Mouse (Mus musculus) embryonic stem cell, embryonic (primary cell): ENCODE measurements around the gene Ero1lb.
"Not testable (repeated sequence)": the region's sequence is repeated elsewhere in the genome, so short reads cannot be mapped to it uniquely, and the experiment has no call there.

Experiments
- CTCF ChIA-PET, 4 experiments: fragments of 300-600 bp in 2 of 4; fragments of 350-600 bp in 2 of 4; sonication (Branson Sonifier 250); formaldehyde crosslinking; loops; one replicate each; lab custom pipeline; 2022; ENCODE audit warnings: inconsistent platforms in 2 of 4; lab: Charles Lee
- POLR2A ChIA-PET, 4 experiments: fragments of 300-600 bp in 2 of 4; fragments of 350-600 bp in 2 of 4; sonication (Branson Sonifier 250); formaldehyde crosslinking; loops; one replicate each; lab custom pipeline; 2022; ENCODE audit warnings: antibody characterized with exemption in 4 of 4, inconsistent platforms in 1 of 4; lab: Charles Lee

Ero1lb gene

GRCm38 (mm10) chr13:12634941-12635588, 69.4 kb downstream of the Ero1lb start:
- POLR2A ChIA-PET, CTCF ChIA-PET: not testable (repeated sequence)

DNA sequence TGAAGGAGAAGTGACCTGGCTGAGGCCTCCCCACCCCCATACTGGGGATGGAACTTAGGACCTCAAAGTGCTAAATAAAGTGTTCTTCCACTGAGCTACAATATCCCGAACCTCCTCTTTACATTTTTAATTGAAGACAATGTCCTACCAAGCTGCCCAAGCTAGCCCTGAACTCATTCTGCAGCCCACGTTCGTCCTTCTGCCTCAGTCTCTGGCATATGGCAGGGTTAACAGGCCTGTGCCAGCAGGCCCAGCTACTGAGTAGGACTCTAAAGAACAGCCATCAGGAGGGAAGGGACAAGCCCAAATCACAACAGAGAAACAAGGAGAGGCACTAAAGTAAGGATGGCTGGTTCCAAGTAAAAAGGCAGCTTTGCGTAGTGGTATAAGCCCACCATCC, 77.1 kb downstream of the Ero1lb start:
- POLR2A ChIA-PET, result not testable (repeated sequence)
- CTCF ChIA-PET, result interaction anchor here in 1 of 4 experiments (0.7 kb wide), 1 partner anchor 37 kb away, joined by 3 read pairs; no protein-coding TSS in a partner anchor

DNA sequence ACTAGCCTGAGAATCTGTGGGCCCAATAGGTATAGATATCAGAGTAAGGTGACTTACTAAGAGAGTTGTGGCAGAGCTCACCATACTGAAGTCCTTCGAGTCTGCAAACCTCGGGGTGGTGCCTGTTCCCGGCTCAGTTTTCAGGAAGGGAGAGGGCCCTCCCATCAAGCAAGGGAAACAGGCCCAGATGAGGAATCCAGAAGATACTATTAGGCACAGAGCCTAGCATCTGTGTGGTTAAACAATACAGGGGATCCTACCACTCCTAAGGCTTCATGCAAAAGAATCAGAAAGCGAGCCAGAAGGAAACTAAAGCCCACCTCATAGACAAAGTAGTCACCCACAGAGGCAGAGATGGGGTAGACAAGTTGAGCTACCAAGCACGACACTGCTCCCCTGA, 81.0 kb downstream of the Ero1lb start:
- POLR2A ChIA-PET, CTCF ChIA-PET: not testable (repeated sequence)

DNA sequence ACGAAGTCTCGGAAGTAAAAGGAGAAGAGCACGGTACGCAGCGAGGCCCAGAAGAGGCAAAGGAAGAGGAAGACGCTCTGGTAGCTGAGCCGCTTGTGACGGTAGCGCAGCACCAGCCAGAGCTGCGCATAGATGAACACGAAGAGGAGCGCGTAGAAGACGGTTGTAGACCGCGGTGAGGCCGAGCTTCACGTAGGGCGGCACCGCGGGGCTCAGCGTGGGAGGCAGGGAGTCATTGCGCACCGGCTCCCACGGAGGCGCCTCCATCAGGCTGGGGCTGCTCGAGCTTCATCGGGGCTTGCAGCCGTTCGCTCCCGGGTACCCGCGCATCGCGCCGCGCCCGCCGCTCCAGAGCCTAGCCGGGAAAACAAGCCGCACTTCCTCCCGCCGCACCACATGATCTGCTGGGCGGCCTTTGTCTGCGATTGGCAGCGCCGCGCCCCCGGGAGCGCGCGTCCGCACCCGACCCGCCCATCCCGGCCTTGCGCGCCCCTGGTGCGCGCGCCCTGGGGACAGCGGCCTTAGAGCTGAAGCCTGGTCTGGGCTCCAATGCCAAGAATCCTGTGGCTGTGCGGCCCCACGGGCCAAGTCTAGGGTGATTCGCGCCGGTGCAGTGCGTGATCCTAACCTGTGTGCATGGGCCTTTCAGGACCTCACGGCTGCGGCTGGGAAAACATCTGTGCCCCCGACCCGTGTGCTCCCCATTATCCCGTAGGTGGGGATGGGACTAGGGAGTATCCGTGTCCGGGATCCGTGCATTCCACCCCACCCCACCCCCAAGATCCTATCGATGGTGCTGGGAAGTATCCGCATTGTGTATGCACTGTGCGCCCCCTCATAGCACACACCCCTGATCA, 84.6 kb downstream of the Ero1lb start:
- CTCF ChIA-PET, POLR2A ChIA-PET: not testable (repeated sequence)

DNA sequence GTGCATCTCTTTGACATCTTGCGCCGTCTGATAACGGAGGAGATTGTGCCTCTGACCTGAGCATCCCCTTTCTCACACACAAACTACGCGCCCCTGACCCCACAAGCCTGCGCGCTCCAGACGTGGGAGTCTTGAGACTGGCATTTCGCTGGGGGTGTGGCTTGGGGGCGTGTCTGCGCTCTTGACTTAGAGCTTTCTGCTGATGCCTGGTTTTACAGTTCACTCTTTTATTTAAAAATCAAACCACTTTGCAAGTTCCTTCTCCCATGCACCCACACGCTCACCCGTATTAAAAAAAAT, 85.2 kb downstream of the Ero1lb start:
- CTCF ChIA-PET, POLR2A ChIA-PET: not testable (repeated sequence)
